Mouse (Mus musculus) activated CD4-positive, CD25-positive, alpha-beta regulatory T cell (primary cell): Measurements from ENCODE around the gene Odf4. TPM values are rescaled to one million over a fixed set of nuclear protein-coding genes. Genes with fewer than 3 reads are reported as not detected.

ENCODE experiments used
- polyA plus RNA-seq, 2 experiments: library from polyadenylated mRNA; unstranded; fragments of 100-300 nt; shearing (Covaris generic); gene quantifications; one replicate each; pipeline ENCODE4 v1.2.1; 2017

Gene Odf4
- polyA plus RNA-seq: under 1 TPM in 1 of 2 experiments, not detected in 1; 0.28 TPM

GRCm38 (mm10) chr11:68926981-68927380 is at the start of gene Odf4:
Odf4 (minus strand) TSS chr11:68927081.

DNA sequence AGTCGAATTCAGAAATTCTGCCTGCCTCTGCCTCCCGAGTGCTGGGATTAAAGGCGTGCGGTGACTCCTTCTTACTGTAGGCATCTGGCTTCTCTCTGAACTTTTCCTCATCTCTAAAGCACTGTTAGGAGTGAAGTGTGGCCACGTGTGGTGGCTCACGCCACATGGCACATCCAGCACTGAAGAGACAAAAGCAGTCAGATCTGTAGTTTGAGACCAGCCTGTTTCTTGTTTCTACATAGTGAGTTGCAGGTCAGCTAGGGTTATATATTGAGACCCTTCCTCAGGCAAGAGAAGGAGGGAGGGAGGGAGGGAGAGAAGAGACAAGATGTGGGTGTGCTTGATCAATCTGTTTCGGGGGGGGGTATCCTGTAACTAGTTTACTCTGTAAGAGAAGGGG is 48.2 kb upstream of the Odf4 start, which contains the start of gene Rangrf:
Rangrf (minus strand) TSS at position 101 of the 400 bp plus-strand sequence.

DNA sequence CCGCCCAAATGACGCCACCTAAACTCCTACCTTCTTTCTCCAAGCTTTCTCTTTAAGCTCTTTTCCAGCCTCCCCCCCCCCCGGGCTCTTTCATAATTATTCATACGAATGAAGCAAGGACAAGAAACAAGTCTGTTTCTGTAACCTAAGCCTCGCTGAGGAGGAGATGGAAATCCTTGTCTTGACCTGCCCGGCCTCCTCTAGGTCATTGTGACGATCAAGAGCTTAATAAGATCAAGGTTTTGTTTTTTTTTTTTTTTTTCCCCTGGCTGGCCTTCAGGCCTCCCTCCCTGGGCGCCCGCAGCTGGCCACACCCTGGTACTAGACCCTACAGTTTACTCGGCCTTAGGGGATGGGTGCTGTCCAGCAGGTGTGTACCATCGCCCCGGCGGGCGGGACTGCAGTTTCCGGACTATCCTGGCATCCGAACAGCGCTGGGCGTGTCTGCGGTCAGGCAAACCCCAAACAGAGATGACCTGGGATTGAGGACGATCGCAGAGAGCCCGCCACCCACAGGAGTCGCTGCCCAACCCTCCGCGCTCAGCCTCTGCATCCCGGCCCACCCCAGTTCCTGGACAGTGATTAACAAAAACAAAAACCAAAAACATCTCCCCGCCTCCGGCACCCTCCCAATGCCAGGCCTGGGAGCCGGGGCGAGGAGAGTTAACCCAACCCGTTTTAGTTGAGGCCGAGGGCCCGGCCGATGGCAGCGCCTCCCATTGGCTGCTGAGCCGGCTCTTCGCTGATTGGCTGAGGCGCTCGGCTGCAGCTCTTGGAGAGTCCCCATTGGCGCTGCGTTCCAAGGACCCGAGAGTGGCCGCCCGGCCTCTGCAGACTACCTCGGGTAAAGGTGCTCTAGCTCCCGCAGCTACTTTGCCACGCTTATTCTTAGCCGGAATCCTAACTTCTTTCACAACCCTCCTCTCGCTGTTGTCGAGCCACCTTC is 40.7 kb upstream of the Odf4 start, which contains the start of gene Slc25a35:
Slc25a35 (plus strand) TSS at position 795 of the 946 bp plus-strand sequence.

GRCm38 (mm10) chr11:68957308-68957707 is 30.4 kb upstream of the Odf4 start, which contains the start of gene Arhgef15:
Arhgef15 (minus strand) TSS chr11:68957480.

GRCm38 (mm10) chr11:68901351-68902046 is 25.4 kb downstream of the Odf4 start, which contains the start of gene Rpl26:
Rpl26 (plus strand) TSS chr11:68901583.

GRCm38 (mm10) chr11:68888253-68888652 is 38.6 kb downstream of the Odf4 start, which contains the start of gene Rnf222:
Rnf222 (plus strand) TSS chr11:68888553.

Other genes starting within 250 kb of the Odf4 start
- 1 to 10 TPM; 1.7 to 3.7 TPM for gene Myh10, start 235.5 kb downstream of the Odf4 start, polyA plus RNA-seq
- gene Ndel1, start 55.2 kb downstream of the Odf4 start, polyA plus RNA-seq: 10 to 100 TPM; 59.1 to 78.7 TPM
- not detected for gene Rnf222, start 38.5 kb downstream of the Odf4 start, polyA plus RNA-seq
- 1,000 to 10,000 TPM in 1 of 2 experiments, 100 to 1,000 TPM in 1; 685 to 1,193 TPM for gene Rpl26, start 25.5 kb downstream of the Odf4 start, polyA plus RNA-seq
- gene Arhgef15, start 30.4 kb upstream of the Odf4 start, polyA plus RNA-seq: under 1 TPM in 1 of 2 experiments, not detected in 1; 0.12 TPM
- 10 to 100 TPM in 1 of 2 experiments, 1 to 10 TPM in 1; 8.1 to 11.2 TPM for gene Slc25a35, start 41.0 kb upstream of the Odf4 start, polyA plus RNA-seq
- gene Rangrf, start 48.1 kb upstream of the Odf4 start, polyA plus RNA-seq: 10 to 100 TPM; 18.9 to 36.2 TPM
- gene Pfas, start 81.4 kb upstream of the Odf4 start, polyA plus RNA-seq: 1 to 10 TPM; 2.9 to 4.4 TPM
- 10 to 100 TPM; 13.6 to 14.6 TPM for gene Ctc1, start 88.8 kb upstream of the Odf4 start, polyA plus RNA-seq
- 10 to 100 TPM; 23.1 to 23.3 TPM for gene Aurkb, start 118.6 kb upstream of the Odf4 start, polyA plus RNA-seq
- gene Borcs6, start 132.6 kb upstream of the Odf4 start, polyA plus RNA-seq: 1 to 10 TPM; 7.5 to 8.5 TPM
- 1 to 10 TPM; 3.4 to 4.2 TPM for gene Tmem107, start 143.7 kb upstream of the Odf4 start, polyA plus RNA-seq
- 100 to 1,000 TPM; 113 to 123 TPM for gene Vamp2, start 161.4 kb upstream of the Odf4 start, polyA plus RNA-seq
- 10 to 100 TPM in 1 of 2 experiments, 1 to 10 TPM in 1; 6.6 to 10.3 TPM for gene Per1, start 168.1 kb upstream of the Odf4 start, polyA plus RNA-seq
- gene Hes7, start 193.3 kb upstream of the Odf4 start, polyA plus RNA-seq: under 1 TPM in 1 of 2 experiments, not detected in 1; 0.08 TPM
- gene 9130213A22Rik, start 195.5 kb upstream of the Odf4 start, polyA plus RNA-seq: under 1 TPM in 1 of 2 experiments, not detected in 1; 0.17 TPM
- gene Aloxe3, start 198.8 kb upstream of the Odf4 start, polyA plus RNA-seq: under 1 TPM in 1 of 2 experiments, not detected in 1; 0.05 TPM
- gene Alox12b, start 229.9 kb upstream of the Odf4 start, polyA plus RNA-seq: not detected